ENCODE assay signal across 21 mouse cellular contexts in genomic region chrX:9447284-9447683, GRCm38 (mm10). TPM values are rescaled to one million over a fixed set of nuclear protein-coding genes. Genes with fewer than 3 reads are reported as not detected.
DNase-seq lines count a peak whose midpoint lies in the region; ATAC-seq and TF ChIP-seq lines count a peak whose summit lies in the region.
"Had no signal": no experiment of that assay in that cellular context is flagged by ENCODE, and none has a peak within 500 bp of the region (broad histone marks: within the 10 kb centered on the region; RNA-seq: fewer than 3 reads in every experiment).

No protein-coding gene starts in this region.

- no peaks in the 10 kb centered on the region for H3K79me2 ChIP-seq in CH12.LX (replicated peaks; ENCODE audit: control insufficient read depth, extremely low read depth, insufficient read depth, poor library complexity, severe bottlenecking)
- no peaks in the 10 kb centered on the region; the same call in 1 of the 2 replicates for H3K79me2 ChIP-seq in macrophage (ENCODE audit: inconsistent target)

- DNase-seq in CH12.LX (ENCODE audit: extremely low read depth), result peak; percentile 71
- no peak for DNase-seq in midbrain, postnatal 0 days (ENCODE audit: low spot score)
- no peak for DNase-seq in heart, embryonic 10.5 days (ENCODE audit: low spot score)
- DNase-seq: adrenal gland, adult 2 months; adrenal gland, postnatal 25 days; cerebellum, adult 11 months; cerebellum, adult 8-10 months; cerebellum, postnatal 14 days; gastrocnemius, postnatal 10 days; heart, postnatal 36 days had no signal

- H3K4me1 ChIP-seq in CH12.LX (ENCODE audit: control insufficient read depth in 1 of 2, insufficient read depth in 2 of 2), result peaks cover 2 to 22% of the 10 kb centered on the region in 2 experiments; a peak in 2 of 4 replicates
- no peaks in the 10 kb centered on the region for H3K4me1 ChIP-seq in midbrain, postnatal 0 days (ENCODE audit: insufficient read depth, low read length)
- no peaks in the 10 kb centered on the region for H3K4me1 ChIP-seq in kidney, embryonic 16.5 days (ENCODE audit: insufficient read depth, low read length)
- H3K4me1 ChIP-seq in heart, embryonic 10.5 days, result no peaks in the 10 kb centered on the region
- H3K4me1 ChIP-seq: embryonic facial prominence, embryonic 12.5 days; forebrain, embryonic 12.5 days; heart, embryonic 13.5 days; hindbrain, embryonic 15.5 days had no signal

- H3K4me3 ChIP-seq in CH12.LX (replicated peaks in 1 of 3; ENCODE audit: low read depth in 2 of 3, low read length in 2 of 3, poor library complexity in 1 of 3) (no peak overlapping the region), macrophage (ENCODE audit: inconsistent target) (no peak overlapping the region)
- no peak overlapping the region for H3K4me3 ChIP-seq in midbrain, postnatal 0 days (ENCODE audit: low read depth, low read length)
- H3K4me3 ChIP-seq in kidney, embryonic 16.5 days (ENCODE audit: low read length), result no peak overlapping the region
- H3K4me3 ChIP-seq in heart, embryonic 10.5 days, result no peak overlapping the region
- H3K4me3 ChIP-seq: embryonic facial prominence, embryonic 12.5 days; forebrain, embryonic 12.5 days; heart, embryonic 13.5 days; hindbrain, embryonic 15.5 days had no signal

- dilution Hi-C loops in CH12.LX (cut with MboI; ENCODE audit: extremely low pct_ligation_motif_present, extremely low pct_unique_long_range_greater_than_20kb, low sequenced_read_pairs), result no loop called here

- no peaks in the 10 kb centered on the region for H3K27me3 ChIP-seq in CH12.LX (replicated peaks)
- H3K27me3 ChIP-seq in midbrain, postnatal 0 days (ENCODE audit: insufficient read depth, low read length), result no peaks in the 10 kb centered on the region
- H3K27me3 ChIP-seq in kidney, embryonic 16.5 days (ENCODE audit: insufficient read depth, low read length), result no peaks in the 10 kb centered on the region
- H3K27me3 ChIP-seq in heart, embryonic 10.5 days (ENCODE audit: insufficient read depth, poor library complexity, severe bottlenecking), result no peaks in the 10 kb centered on the region
- H3K27me3 ChIP-seq: embryonic facial prominence, embryonic 12.5 days; forebrain, embryonic 12.5 days; heart, embryonic 13.5 days; hindbrain, embryonic 15.5 days had no signal

- ATAC-seq in common myeloid progenitor, adult 5-6 weeks (replicated peaks; ENCODE audit: low read depth, poor library complexity, severe bottlenecking), result peak; percentile 32; the same call in 1 of the 2 replicates
- ATAC-seq in midbrain, postnatal 0 days (ENCODE audit: low FRiP score), result no peak
- no peak for ATAC-seq in kidney, embryonic 16.5 days (ENCODE audit: low FRiP score, low TSS enrichment)
- ATAC-seq in monocyte, adult 5-6 weeks (replicated peaks; ENCODE audit: insufficient number of reproducible peaks, low FRiP score, low TSS enrichment, poor library complexity, severe bottlenecking), result no peak
- ATAC-seq: activated CD4-positive, CD25-positive, alpha-beta regulatory T cell, adult 4 months; forebrain, embryonic 16.5 days; Patski had no signal

- no peaks in the 10 kb centered on the region for H3K9me3 ChIP-seq in CH12.LX (replicated peaks; ENCODE audit: low read length)
- no peaks in the 10 kb centered on the region for H3K9me3 ChIP-seq in midbrain, postnatal 0 days (ENCODE audit: low read length)
- no peaks in the 10 kb centered on the region for H3K9me3 ChIP-seq in kidney, embryonic 16.5 days (ENCODE audit: low read length)
- H3K9me3 ChIP-seq in heart, embryonic 10.5 days, result no peaks in the 10 kb centered on the region
- H3K9me3 ChIP-seq: embryonic facial prominence, embryonic 12.5 days; forebrain, embryonic 12.5 days; heart, embryonic 13.5 days; hindbrain, embryonic 15.5 days had no signal

- H3K9ac ChIP-seq in CH12.LX (ENCODE audit: insufficient read depth, low read depth), result peak overlapping the region; percentile 24; the same call in 1 of the 2 replicates
- no peak overlapping the region for H3K9ac ChIP-seq in midbrain, postnatal 0 days (replicated peaks; ENCODE audit: low read length, poor library complexity, severe bottlenecking)
- no peak overlapping the region for H3K9ac ChIP-seq in kidney, embryonic 16.5 days (replicated peaks; ENCODE audit: low read length)
- H3K9ac ChIP-seq: embryonic facial prominence, embryonic 12.5 days; forebrain, embryonic 12.5 days; heart, embryonic 13.5 days; hindbrain, embryonic 15.5 days had no signal

- H3K27ac ChIP-seq in CH12.LX (ENCODE audit: insufficient read depth, low read depth) (peak overlapping the region; percentile 81), macrophage (0 out of 2 replicates have a peak overlapping the region, but pooled peaks have one; percentile 13)
- H3K27ac ChIP-seq in midbrain, postnatal 0 days (ENCODE audit: low read depth, low read length), result no peak overlapping the region
- H3K27ac ChIP-seq in kidney, embryonic 16.5 days (ENCODE audit: low read length), result no peak overlapping the region
- no peak overlapping the region for H3K27ac ChIP-seq in heart, embryonic 10.5 days
- H3K27ac ChIP-seq: embryonic facial prominence, embryonic 12.5 days; forebrain, embryonic 12.5 days; heart, embryonic 13.5 days; hindbrain, embryonic 15.5 days had no signal

- H3K36me3 ChIP-seq in CH12.LX (replicated peaks in 1 of 2; ENCODE audit: control insufficient read depth in 1 of 2, insufficient read depth in 1 of 2, low read length in 1 of 2) (peaks cover 13 to 53% of the 10 kb centered on the region in 2 experiments), macrophage (ENCODE audit: inconsistent target) (peaks cover 4% of the 10 kb centered on the region; the same call in 1 of the 2 replicates)
- H3K36me3 ChIP-seq in midbrain, postnatal 0 days (ENCODE audit: insufficient read depth, low read length), result no peaks in the 10 kb centered on the region
- no peaks in the 10 kb centered on the region for H3K36me3 ChIP-seq in kidney, embryonic 16.5 days (ENCODE audit: insufficient read depth, low read length)
- H3K36me3 ChIP-seq in heart, embryonic 10.5 days, result no peaks in the 10 kb centered on the region
- H3K36me3 ChIP-seq: embryonic facial prominence, embryonic 12.5 days; forebrain, embryonic 12.5 days; heart, embryonic 13.5 days; hindbrain, embryonic 15.5 days had no signal

- peak; percentile 97 for TF ChIP-seq EP300 in CH12.LX (IDR thresholded peaks at IDR 0.05; ENCODE audit: low read length)

- TF ChIP-seq POLR2A in CH12.LX (IDR thresholded peaks at IDR 0.05; ENCODE audit: low read depth, low read length), result no peak

- TF ChIP-seq CTCF in CH12.LX (conservative IDR thresholded peaks at IDR 0.05 in 1 of 2, IDR thresholded peaks at IDR 0.05 in 1 of 2; ENCODE audit: low read depth in 2 of 2, low read length in 2 of 2), result no peak
- no peak for TF ChIP-seq CTCF in midbrain, postnatal 0 days (IDR thresholded peaks at IDR 0.05)

- TF ChIP-seq RAD21 in CH12.LX (IDR thresholded peaks at IDR 0.05; ENCODE audit: low read depth, low read length), result no peak

- peak overlapping the region; percentile 45; the same call in 1 of the 2 replicates for H3K4me2 ChIP-seq in CH12.LX (ENCODE audit: insufficient read depth, low read depth, poor library complexity, severe bottlenecking)
- H3K4me2 ChIP-seq in midbrain, postnatal 0 days (ENCODE audit: low read depth, low read length, poor library complexity, severe bottlenecking), result no peak overlapping the region
- no peak overlapping the region for H3K4me2 ChIP-seq in kidney, embryonic 16.5 days (replicated peaks; ENCODE audit: low read depth, low read length)
- H3K4me2 ChIP-seq: embryonic facial prominence, embryonic 12.5 days; forebrain, embryonic 12.5 days; heart, embryonic 13.5 days; hindbrain, embryonic 15.5 days had no signal

- in situ Hi-C loops in CH12.LX (cut with MboI; ENCODE audit: low pct_ligation_motif_present, low pct_unique_long_range_greater_than_20kb, low sequenced_read_pairs), result no loop called here

TF ChIP-seq in CH12.LX, 34 proteins besides CTCF, POLR2A, EP300 and RAD21 (continues in another document):
- TF ChIP-seq NRF1 (IDR thresholded peaks at IDR 0.05; ENCODE audit: low read depth, low read length) (no peak), MAZ (IDR thresholded peaks at IDR 0.05; ENCODE audit: low read depth, low read length) (no peak), TCF12 (IDR thresholded peaks at IDR 0.05; ENCODE audit: low read depth, low read length) (peak; percentile 88), CHD1 (IDR thresholded peaks at IDR 0.05; ENCODE audit: low read depth, low read length) (no peak), ELF1 (IDR thresholded peaks at IDR 0.05; ENCODE audit: low read depth, low read length) (peak; percentile 80), BHLHE40 (IDR thresholded peaks at IDR 0.05; ENCODE audit: low read depth, low read length) (peak; percentile 64), JUND (conservative IDR thresholded peaks at IDR 0.05; ENCODE audit: low read depth, low read length) (peak; percentile 83), ETS1 (conservative IDR thresholded peaks at IDR 0.05; ENCODE audit: low read depth, low read length) (peak; percentile 91), NELFE (IDR thresholded peaks at IDR 0.05; ENCODE audit: low read depth, low read length) (no peak), SIN3A (IDR thresholded peaks at IDR 0.05; ENCODE audit: low read length) (no peak), PAX5 (IDR thresholded peaks at IDR 0.05; ENCODE audit: low read length) (no peak), MAFK (IDR thresholded peaks at IDR 0.05; ENCODE audit: insufficient replicate concordance, low read length) (peak; percentile 53; the same call in 1 of the 2 replicates), HCFC1 (IDR thresholded peaks at IDR 0.05; ENCODE audit: low read depth, low read length) (no peak), MXI1 (IDR thresholded peaks at IDR 0.05; ENCODE audit: low read depth, low read length) (no peak), USF1 (IDR thresholded peaks at IDR 0.05; ENCODE audit: low read depth, low read length) (no peak), CHD2 (IDR thresholded peaks at IDR 0.05; ENCODE audit: low read length) (peak; percentile 59; the same call in 1 of the 2 replicates)

RNA-seq across cellular contexts. Expression of gene Cybb, which starts 40.3 kb away (rescaled TPM):
- 46.3 and 57.0 TPM in 2 replicates for total RNA-seq in CH12.LX (2012; rRNA removed)
- 111 TPM in 2 replicates for total RNA-seq in CH12.LX (2014; rRNA removed)
- 126 and 127 TPM in 2 replicates for polyA plus RNA-seq in CH12.LX (2012; ENCODE audit: insufficient read length, low read depth)
- 9.0 and 11.8 TPM in 2 replicates for total RNA-seq in common myeloid progenitor, adult 5-6 weeks (2017)
- 1,000 to 10,000 TPM in 14 of 26 experiments, 100 to 1,000 TPM in 12; 150 to 2,500 (median 1,092) TPM for total RNA-seq in macrophage (2018; cell fraction: chromatin; rRNA removed)
- total RNA-seq in macrophage (2018; cell fraction: cytosol; rRNA removed), result 100 to 1,000 TPM; 329 to 971 (median 729) TPM
- total RNA-seq in macrophage (2018; cell fraction: nucleus; rRNA removed), result 1,000 to 10,000 TPM in 16 of 26 experiments, 100 to 1,000 TPM in 10; 272 to 1,970 (median 1,234) TPM
- polyA plus RNA-seq in macrophage (2018), result 209 to 458 TPM (median 351 TPM) in 3 replicates
- 0.16 and 10.9 TPM in 2 replicates for total RNA-seq in midbrain, postnatal 0 days (2014; rRNA removed)
- 0.29 and 0.59 TPM in 2 replicates for polyA plus RNA-seq in midbrain, postnatal 0 days (2015; fragmentation: Nextera tagmentation; extraction: Ambion mirVana)
- 2.0 and 2.3 TPM in 2 replicates for polyA plus RNA-seq in kidney, embryonic 16.5 days (2015; fragmentation: Nextera tagmentation; extraction: Ambion mirVana)
- polyA plus RNA-seq in heart, embryonic 10.5 days (2016; fragmentation: Nextera tagmentation; extraction: Ambion mirVana), result 0.21 and 0.23 TPM in 2 replicates
- total RNA-seq in monocyte, adult 5-6 weeks (2017), result 809 to 1,358 TPM (median 1,349 TPM) in 3 replicates
- polyA plus RNA-seq: Patski had no signal

Comparison
In these comparisons a context has a peak if more than half of its experiments do, and no peak if none do; other contexts are left out.
1. H3K27ac ChIP-seq: peak in CH12.LX (single experiment) and macrophage (single experiment); none in midbrain, postnatal 0 days (single experiment), kidney, embryonic 16.5 days (single experiment) and heart, embryonic 10.5 days (single experiment).
2. RNA of gene Cybb, which starts 40.3 kb away (polyA plus RNA-seq): 209 to 458 TPM in macrophage and 126 to 127 TPM in CH12.LX; 2.0 to 2.3 TPM in kidney, embryonic 16.5 days, 0.29 to 0.59 TPM in midbrain, postnatal 0 days and 0.21 to 0.23 TPM in heart, embryonic 10.5 days; every median in the first group is over 10 times any median in the second.